Mouse (Mus musculus) cerebellum, adult 11 months (tissue): ENCODE data around the gene Mbnl1.
"Not testable (repeated sequence)": the region's sequence is repeated elsewhere in the genome, so short reads cannot be mapped to it uniquely, and the experiment has no call there.

Experiments
- DNase-seq: peaks from one replicate; pipeline ENCODE4 v3.0.0; 2022

Mbnl1 gene

GRCm38 (mm10) chr3:60494774-60495535 is 22.3 kb downstream of the Mbnl1 start:
- not testable (repeated sequence) for DNase-seq

GRCm38 (mm10) chr3:60496197-60496596 is 23.6 kb downstream of the Mbnl1 start:
- no peak for DNase-seq

DNA sequence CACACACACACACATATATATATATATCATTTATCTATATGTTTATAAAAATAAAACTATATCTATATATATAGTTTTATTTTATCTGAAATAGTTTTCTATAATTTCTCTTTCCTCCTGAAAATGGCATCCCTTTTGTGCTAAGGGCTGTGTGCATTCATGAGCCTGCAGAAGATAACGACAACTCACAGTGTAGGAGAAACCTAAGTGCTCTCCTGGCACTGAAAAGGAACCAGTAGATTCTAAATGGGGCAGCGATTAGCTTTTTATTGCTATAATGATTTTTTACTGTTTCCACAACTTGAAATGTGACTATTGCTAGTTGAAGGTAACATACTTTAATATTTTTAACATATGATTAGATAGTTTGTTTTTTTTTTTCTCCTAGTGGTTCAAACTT is 25.5 kb downstream of the Mbnl1 start:
- DNase-seq: no peak

- no peak for DNase-seq
Observed at GRCm38 (mm10) chr3:60498646-60499045, 26.0 kb downstream of the Mbnl1 start.

GRCm38 (mm10) chr3:60499157-60499578 is 26.5 kb downstream of the Mbnl1 start:
- no peak for DNase-seq

DNA sequence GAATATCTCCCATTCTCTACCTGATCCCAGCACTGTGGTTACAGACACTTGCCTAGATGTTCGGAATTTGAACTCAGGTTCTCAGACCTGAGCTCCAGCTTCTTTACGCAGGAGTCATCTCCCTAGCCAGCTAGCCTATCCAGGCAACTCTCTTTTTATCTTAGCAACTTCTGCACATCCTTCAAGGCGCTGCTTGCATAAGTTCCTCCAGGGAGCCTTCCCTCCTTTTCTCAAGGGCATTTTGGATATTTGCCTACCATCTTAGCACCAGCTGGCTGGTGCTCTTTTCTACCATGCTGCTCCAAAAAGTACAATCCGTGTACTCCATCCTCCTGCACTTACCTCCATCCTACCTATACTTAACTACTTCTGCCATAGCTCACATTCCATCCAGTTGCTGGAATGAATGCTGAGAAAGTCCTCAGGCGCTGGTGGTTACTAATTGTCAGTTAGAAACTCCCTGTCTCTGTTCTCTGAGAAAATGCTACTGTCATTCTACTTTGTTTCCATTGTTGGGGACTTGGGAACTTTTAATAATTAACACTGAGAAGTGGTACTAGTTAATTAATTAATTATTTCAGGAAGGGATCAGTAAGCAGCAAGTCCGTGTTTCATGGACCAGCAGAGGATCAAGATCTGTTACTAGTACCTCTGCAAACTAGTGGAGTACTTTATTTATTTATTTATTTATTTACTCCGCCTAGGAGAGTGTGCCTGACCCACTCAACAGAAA is 27.3 kb downstream of the Mbnl1 start:
- no peak for DNase-seq

GRCm38 (mm10) chr3:60500571-60501527 is 28.2 kb downstream of the Mbnl1 start:
- DNase-seq: peak; percentile 85

DNA sequence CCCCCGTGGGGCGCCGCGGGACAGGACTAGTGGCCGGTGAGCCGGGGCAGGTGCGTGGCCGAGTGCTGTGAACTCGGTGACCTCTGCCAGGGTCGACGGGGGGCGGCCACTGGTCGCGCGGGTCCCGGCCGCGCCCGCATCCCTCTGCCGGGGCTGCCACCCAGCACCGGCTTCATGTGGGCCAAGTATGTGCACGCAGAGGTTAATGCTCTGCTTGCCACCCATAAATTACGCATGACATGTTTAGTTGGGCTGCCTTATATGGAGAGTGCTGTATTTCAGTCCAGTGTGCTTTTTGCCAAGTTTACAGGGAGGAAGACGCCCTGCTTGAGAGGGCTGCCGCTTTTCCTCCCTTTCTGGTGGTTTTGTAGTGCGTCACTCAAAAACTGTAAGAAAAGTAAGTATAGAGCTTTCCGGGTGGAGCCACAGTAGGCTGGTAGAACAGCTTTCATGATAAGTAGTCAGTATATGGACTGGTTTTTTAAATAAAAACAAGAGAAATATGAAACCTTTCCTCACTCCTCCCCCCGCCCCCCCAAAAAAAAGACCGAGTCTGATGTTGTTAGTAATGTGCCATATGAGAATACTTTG is 29.0 kb downstream of the Mbnl1 start:
- DNase-seq: no peak

DNA sequence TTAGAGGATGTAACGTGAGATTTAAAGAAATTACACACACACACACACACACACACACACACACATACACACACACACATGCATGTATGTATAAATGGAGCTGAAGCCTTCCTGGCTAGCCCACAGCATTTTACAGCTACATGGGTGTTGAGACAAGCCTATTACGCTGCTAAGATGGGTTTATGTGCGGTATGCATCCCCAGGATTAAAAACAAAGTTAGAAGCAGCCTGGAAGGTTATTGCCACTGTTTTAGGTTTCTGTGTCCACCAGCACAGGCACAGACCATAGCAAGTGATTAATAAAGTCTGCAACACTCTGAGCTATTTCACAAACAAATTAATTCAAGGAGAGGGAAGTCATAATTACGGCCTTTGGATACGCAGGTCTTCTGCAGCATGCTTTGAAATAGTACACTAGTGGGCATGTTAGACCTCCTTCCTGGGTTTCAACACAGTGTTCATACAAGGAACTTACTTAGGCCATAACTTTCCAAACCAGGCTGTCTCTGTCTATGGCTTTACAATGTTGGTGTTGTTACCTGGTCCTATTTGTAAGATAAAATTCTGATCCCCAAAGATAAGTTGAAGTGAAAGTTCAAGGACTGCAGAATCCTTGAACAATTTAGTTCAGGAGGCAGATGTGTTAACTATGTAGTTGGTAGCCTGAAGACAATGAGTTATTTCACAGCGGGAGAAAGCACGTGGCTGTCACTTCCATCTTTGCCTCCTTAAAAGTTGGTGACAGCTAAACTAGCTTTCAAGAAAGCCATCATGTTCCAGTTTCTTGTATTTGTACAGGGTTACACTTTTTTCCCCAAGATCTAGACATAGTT is 29.7 kb downstream of the Mbnl1 start:
- DNase-seq: no peak

- DNase-seq: no peak
Observed at GRCm38 (mm10) chr3:60503196-60503595, 30.6 kb downstream of the Mbnl1 start.

DNA sequence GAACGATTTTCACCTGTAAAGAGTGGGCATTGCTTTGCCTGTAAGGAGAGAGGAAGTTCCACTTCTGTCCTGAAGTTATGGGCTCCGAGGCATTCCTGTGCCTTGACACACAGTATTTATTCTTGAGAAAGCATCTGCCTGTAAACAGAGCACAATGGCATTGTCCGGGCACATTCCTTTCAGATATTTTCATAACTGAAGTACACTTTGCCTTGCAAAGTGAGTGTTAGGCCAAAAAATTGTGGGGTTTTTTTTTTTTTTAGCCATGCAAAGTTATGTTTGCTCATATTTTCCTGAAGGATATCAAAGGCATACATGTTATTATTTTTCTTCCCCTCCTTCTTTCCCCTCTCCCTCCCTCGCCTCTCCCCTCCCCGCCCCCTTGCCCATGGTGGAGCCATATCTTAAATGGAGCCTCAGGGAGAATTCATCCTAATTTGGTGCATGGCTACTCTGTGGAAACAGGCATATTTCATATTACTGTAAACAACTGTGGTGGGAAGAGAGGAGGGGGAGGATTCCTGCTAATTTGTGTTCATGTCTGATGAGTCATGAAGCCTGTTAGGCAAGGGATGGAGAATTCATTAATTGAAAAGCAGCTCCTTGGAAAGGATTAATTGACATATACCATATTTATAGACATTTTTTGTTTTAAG is 32.3 kb downstream of the Mbnl1 start:
- DNase-seq: no peak

DNA sequence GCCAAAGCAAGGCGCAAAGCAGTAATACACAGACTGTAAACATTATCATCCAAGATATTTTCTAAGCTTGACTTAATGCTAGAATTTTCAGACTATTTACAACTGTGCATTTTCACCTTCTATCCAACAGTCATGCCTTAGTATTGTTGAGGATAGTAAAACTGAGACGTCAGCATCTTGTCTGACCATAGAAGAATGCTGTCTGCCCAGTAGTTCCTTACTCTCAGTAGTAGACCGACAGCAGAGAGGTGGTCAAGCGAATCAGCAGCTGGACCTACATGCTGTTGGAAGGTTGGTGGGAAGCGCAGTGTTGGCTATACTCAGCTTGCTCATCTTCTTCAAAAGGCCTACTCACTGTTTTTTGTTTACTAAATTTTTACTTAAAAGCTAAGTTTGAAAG is 34.2 kb downstream of the Mbnl1 start:
- no peak for DNase-seq

DNA sequence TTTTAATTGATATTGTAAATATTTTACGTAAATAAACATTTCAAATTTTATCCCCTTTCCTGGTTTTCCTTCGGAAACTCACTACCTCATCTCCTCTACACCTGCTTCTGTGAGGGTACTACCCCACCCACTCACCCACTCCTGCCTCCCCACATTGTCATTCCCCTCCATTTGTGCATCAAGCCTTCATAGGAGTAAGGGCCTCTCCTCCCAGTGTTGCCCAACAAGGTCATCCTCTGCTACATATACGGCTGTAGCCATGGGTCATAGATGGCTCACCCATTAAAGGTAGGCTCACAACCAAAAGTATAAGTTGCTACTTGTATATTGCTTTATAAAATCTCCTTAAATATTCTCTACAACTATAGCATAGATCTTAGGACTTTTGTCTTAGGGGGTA is 34.9 kb downstream of the Mbnl1 start:
- DNase-seq: no peak

DNA sequence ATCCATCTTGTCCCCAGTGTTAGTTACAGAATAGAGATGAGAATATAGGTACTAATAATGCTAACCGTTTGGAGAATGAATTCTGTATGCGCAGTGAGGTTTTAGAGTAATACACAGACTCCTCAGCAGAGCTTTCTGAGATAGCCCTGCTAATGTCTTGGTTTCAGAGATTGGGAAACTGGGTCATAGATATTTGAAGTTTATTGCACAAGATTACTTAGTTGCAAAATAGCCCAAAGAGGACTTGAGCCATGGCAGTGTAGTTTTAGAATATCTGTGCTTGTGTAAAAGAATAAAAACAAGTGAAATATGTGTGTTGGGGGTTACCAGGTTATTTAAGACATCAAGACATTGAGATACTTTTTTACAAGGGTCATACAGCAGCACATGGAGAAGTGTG is 35.3 kb downstream of the Mbnl1 start:
- no peak for DNase-seq

GRCm38 (mm10) chr3:60511197-60511596 is 38.6 kb downstream of the Mbnl1 start:
- DNase-seq: no peak

GRCm38 (mm10) chr3:60513337-60513736 is 40.7 kb downstream of the Mbnl1 start:
- DNase-seq: no peak

DNA sequence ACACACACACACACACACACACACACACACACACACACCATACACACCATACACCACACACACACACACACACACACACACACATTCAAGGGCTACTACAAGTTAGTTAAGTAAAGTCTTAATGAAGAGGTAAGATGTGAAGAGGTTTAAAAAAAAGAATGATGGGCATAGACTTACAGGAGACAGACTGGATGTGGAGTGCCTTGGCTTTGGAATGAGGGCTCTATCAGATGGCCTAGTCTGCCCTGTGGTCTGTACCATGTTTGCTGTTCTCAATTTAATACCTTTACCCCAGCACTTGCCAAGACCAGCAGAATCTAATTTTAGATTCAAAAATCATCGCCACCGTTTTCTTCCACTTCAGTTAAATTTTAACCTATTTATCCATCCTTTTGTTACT is 41.1 kb downstream of the Mbnl1 start:
- no peak for DNase-seq

DNA sequence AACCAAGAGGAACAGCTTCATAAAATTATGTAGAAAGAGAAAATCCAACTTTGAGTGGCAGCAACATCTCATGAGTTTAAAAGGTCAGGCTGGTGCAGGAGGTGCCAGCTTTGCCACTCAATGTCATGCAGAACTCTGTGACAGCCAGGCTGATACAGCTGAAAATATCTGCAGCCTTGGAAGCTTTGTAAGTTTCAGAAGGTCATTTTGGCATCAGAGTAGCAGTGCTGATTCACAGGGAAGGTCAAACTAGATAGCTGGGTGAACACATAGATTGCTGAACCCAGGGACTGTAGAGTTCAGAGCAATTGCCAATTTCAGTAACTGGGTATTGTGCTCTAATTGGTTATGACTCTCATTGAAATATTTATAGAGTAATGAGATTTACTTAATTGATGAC is 42.8 kb downstream of the Mbnl1 start:
- DNase-seq: no peak

- DNase-seq: no peak
Observed at GRCm38 (mm10) chr3:60516054-60516674, 43.5 kb downstream of the Mbnl1 start.

DNA sequence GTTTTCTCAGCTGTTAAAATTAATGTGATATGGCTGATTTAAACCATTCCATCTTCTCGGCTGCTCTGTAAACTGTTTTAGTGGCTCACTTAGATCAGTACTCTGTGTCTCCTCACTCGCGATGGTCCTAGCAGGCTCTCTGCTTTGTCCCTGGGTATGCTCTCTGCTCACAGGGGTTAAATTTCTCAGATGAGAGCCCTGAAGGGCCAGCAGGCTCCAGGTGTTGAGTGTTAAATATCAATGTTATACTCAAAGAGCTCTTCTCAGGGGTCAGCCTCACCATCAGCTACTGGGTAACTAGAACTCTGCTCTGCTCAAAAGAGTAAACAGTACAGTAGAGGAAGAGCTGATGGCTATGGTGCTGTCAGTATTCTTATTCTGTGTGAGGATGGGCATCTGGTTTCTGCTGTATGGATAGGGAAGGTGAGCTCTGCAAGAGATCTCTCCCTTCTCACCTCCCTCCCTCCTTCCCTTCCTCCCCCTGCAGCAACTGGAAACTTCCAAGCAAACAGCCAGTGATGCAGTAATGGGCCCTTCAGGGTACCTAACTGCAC is 44.7 kb downstream of the Mbnl1 start:
- no peak for DNase-seq

DNA sequence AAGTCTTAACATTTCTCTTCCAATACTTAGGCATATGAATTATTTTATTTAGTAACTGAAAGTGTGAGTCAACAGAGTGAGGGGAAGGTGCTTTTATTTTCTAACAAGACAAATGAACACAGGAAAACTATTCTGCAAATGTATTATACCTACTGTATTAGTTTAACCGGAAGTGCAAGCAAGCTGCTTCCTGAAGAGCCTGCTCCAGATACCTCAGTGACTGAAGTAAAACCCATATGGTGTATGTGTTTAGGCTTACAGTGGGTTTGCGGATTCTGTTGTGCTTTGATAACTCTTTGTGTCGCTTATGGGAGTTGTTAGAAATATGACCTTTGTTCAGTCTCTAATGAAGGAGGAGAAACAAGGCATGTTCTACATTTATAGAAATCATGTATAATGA is 46.7 kb downstream of the Mbnl1 start:
- no peak for DNase-seq
